Comparison of ENCODE assay signal across 13 mouse cellular contexts in genomic region chr16:93380717-93381671, GRCm38 (mm10).
DNase-seq lines count a peak whose midpoint lies in the region; ATAC-seq and TF ChIP-seq lines count a peak whose summit lies in the region.
"Had no signal": no experiment of that assay in that cellular context is flagged by ENCODE, and none has a peak within 500 bp of the region (broad histone marks: within the 10 kb centered on the region; RNA-seq: fewer than 3 reads in every experiment).

No protein-coding gene starts in this region.

- H3K4me1 ChIP-seq in heart, embryonic 12.5 days (replicated peaks) = peaks cover 40% of the 10 kb centered on the region
- no peaks in the 10 kb centered on the region for H3K4me1 ChIP-seq in embryonic facial prominence, embryonic 11.5 days (ENCODE audit: control insufficient read depth, insufficient read depth, low read length)
- H3K4me1 ChIP-seq in forebrain, postnatal 0 days (ENCODE audit: insufficient read depth) = no peaks in the 10 kb centered on the region; the same call in 1 of the 2 replicates
- H3K4me1 ChIP-seq in midbrain, embryonic 12.5 days = peaks cover 22% of the 10 kb centered on the region
- H3K4me1 ChIP-seq in liver, embryonic 11.5 days (replicated peaks; ENCODE audit: control insufficient read depth, insufficient read depth, low read length) = no peaks in the 10 kb centered on the region

- TF ChIP-seq CTCF in forebrain, postnatal 0 days (IDR thresholded peaks at IDR 0.05; ENCODE audit: low read depth) = no peak

- no peaks in the 10 kb centered on the region for H3K36me3 ChIP-seq in heart, embryonic 12.5 days
- H3K36me3 ChIP-seq in embryonic facial prominence, embryonic 11.5 days (replicated peaks; ENCODE audit: control insufficient read depth, insufficient read depth, low read depth, low read length) = no peaks in the 10 kb centered on the region
- no peaks in the 10 kb centered on the region for H3K36me3 ChIP-seq in forebrain, postnatal 0 days (ENCODE audit: insufficient read depth)
- H3K36me3 ChIP-seq in midbrain, embryonic 12.5 days = no peaks in the 10 kb centered on the region
- H3K36me3 ChIP-seq in liver, embryonic 11.5 days (ENCODE audit: control insufficient read depth, insufficient read depth, low read length) = no peaks in the 10 kb centered on the region

- H3K4me2 ChIP-seq in heart, embryonic 12.5 days = no peak overlapping the region
- H3K4me2 ChIP-seq in embryonic facial prominence, embryonic 11.5 days (ENCODE audit: low read depth, low read length) = no peak overlapping the region
- H3K4me2 ChIP-seq in forebrain, postnatal 0 days (ENCODE audit: low read depth) = no peak overlapping the region
- no peak overlapping the region for H3K4me2 ChIP-seq in midbrain, embryonic 12.5 days (replicated peaks)
- no peak overlapping the region for H3K4me2 ChIP-seq in liver, embryonic 11.5 days

- no peak overlapping the region for H3K9ac ChIP-seq in heart, embryonic 12.5 days
- no peak overlapping the region for H3K9ac ChIP-seq in embryonic facial prominence, embryonic 11.5 days (replicated peaks; ENCODE audit: low read length)
- no peak overlapping the region for H3K9ac ChIP-seq in forebrain, postnatal 0 days
- H3K9ac ChIP-seq in midbrain, embryonic 12.5 days (replicated peaks) = no peak overlapping the region
- no peak overlapping the region for H3K9ac ChIP-seq in liver, embryonic 11.5 days (ENCODE audit: low read depth, low read length)

- WGBS in heart, embryonic 12.5 days = 53% methylated on average over 13 of the region's 13 CpGs
- 61% methylated on average over 13 of the region's 13 CpGs for WGBS in embryonic facial prominence, embryonic 11.5 days
- 25% methylated on average over 13 of the region's 13 CpGs for WGBS in forebrain, postnatal 0 days
- WGBS in midbrain, embryonic 12.5 days = 47% methylated on average over 13 of the region's 13 CpGs
- 66% methylated on average over 13 of the region's 13 CpGs for WGBS in liver, embryonic 11.5 days

- DNase-seq in heart, adult 9 months (ENCODE audit: low spot score in 2 of 2) = no peak
- DNase-seq in embryonic facial prominence, embryonic 11.5 days (ENCODE audit: low spot score) = peak; percentile 28
- peak; percentile 26 for DNase-seq in forebrain, postnatal 0 days
- DNase-seq in liver, embryonic 11.5 days (ENCODE audit: low spot score) = no peak
- DNase-seq in spleen, adult 12 weeks (ENCODE audit: low spot score) = no peak
- no peak for DNase-seq in lung, postnatal 4 days
- DNase-seq: liver; lung, postnatal 36 days; right cerebral cortex, postnatal 25 days; thymus, adult 18-20 months had no signal

- peak overlapping the region; percentile 58 for H3K27ac ChIP-seq in heart, embryonic 12.5 days (ENCODE audit: poor library complexity, severe bottlenecking)
- H3K27ac ChIP-seq in embryonic facial prominence, embryonic 11.5 days (replicated peaks; ENCODE audit: low read depth, low read length) = no peak overlapping the region
- no peak overlapping the region for H3K27ac ChIP-seq in forebrain, postnatal 0 days (ENCODE audit: low read depth, low read length)
- H3K27ac ChIP-seq in midbrain, embryonic 12.5 days (replicated peaks) = 0 out of 2 replicates have a peak overlapping the region, but pooled peaks have one; percentile 2
- H3K27ac ChIP-seq in liver, embryonic 11.5 days (ENCODE audit: low read depth, low read length) = no peak overlapping the region

- no peaks in the 10 kb centered on the region for H3K9me3 ChIP-seq in heart, embryonic 12.5 days (replicated peaks)
- H3K9me3 ChIP-seq in embryonic facial prominence, embryonic 11.5 days (replicated peaks; ENCODE audit: control insufficient read depth, low read length) = no peaks in the 10 kb centered on the region
- no peaks in the 10 kb centered on the region for H3K9me3 ChIP-seq in forebrain, postnatal 0 days (ENCODE audit: low read length)
- no peaks in the 10 kb centered on the region for H3K9me3 ChIP-seq in midbrain, embryonic 12.5 days
- H3K9me3 ChIP-seq in liver, embryonic 11.5 days (ENCODE audit: control insufficient read depth, low read length) = no peaks in the 10 kb centered on the region

- H3K4me3 ChIP-seq in heart, embryonic 12.5 days = no peak overlapping the region
- H3K4me3 ChIP-seq in embryonic facial prominence, embryonic 11.5 days (ENCODE audit: low read depth, low read length) = no peak overlapping the region
- no peak overlapping the region for H3K4me3 ChIP-seq in forebrain, postnatal 0 days (ENCODE audit: low read depth, low read length)
- no peak overlapping the region for H3K4me3 ChIP-seq in midbrain, embryonic 12.5 days
- H3K4me3 ChIP-seq in liver, embryonic 11.5 days (ENCODE audit: low read depth, low read length) = no peak overlapping the region

- H3K27me3 ChIP-seq in heart, embryonic 12.5 days (replicated peaks) = no peaks in the 10 kb centered on the region
- H3K27me3 ChIP-seq in embryonic facial prominence, embryonic 11.5 days (ENCODE audit: control insufficient read depth, insufficient read depth, low read length) = no peaks in the 10 kb centered on the region
- H3K27me3 ChIP-seq in forebrain, postnatal 0 days (ENCODE audit: insufficient read depth, low read length) = no peaks in the 10 kb centered on the region
- H3K27me3 ChIP-seq in midbrain, embryonic 12.5 days = no peaks in the 10 kb centered on the region
- no peaks in the 10 kb centered on the region for H3K27me3 ChIP-seq in liver, embryonic 11.5 days (replicated peaks; ENCODE audit: control insufficient read depth, insufficient read depth, low read length)
- H3K27me3 ChIP-seq: CH12.LX had no signal

- peak; percentile 65 for ATAC-seq in heart, embryonic 12.5 days (ENCODE audit: insufficient number of reproducible peaks, low FRiP score)
- ATAC-seq in embryonic facial prominence, embryonic 11.5 days (replicated peaks; ENCODE audit: insufficient number of reproducible peaks, low FRiP score, low TSS enrichment, low read depth) = no peak
- peak; percentile 34 for ATAC-seq in forebrain, postnatal 0 days
- no peak for ATAC-seq in midbrain, embryonic 12.5 days (ENCODE audit: low FRiP score, low read depth)
- no peak for ATAC-seq in liver, embryonic 11.5 days (replicated peaks; ENCODE audit: low FRiP score)

Comparison
In these comparisons a context has a peak if more than half of its experiments do, and no peak if none do; other contexts are left out.
1. ATAC-seq: peak in heart, embryonic 12.5 days (single experiment) and forebrain, postnatal 0 days (single experiment); none in embryonic facial prominence, embryonic 11.5 days (single experiment), midbrain, embryonic 12.5 days (single experiment) and liver, embryonic 11.5 days (single experiment).
2. H3K27ac ChIP-seq: peak in heart, embryonic 12.5 days (single experiment) and midbrain, embryonic 12.5 days (single experiment); none in embryonic facial prominence, embryonic 11.5 days (single experiment), forebrain, postnatal 0 days (single experiment) and liver, embryonic 11.5 days (single experiment).
3. DNase-seq: peak in embryonic facial prominence, embryonic 11.5 days (single experiment) and forebrain, postnatal 0 days (single experiment); none in heart, adult 9 months (0 of 2), liver, embryonic 11.5 days (single experiment), spleen, adult 12 weeks (single experiment) and lung, postnatal 4 days (0 of 2).